Mouse (Mus musculus): ENCODE measurements around the gene Stxbp1. TPM values are rescaled to one million over a fixed set of nuclear protein-coding genes. Genes with fewer than 3 reads are reported as not detected.

The Stxbp1 gene
- polyA plus RNA-seq, 1 experiment = 3.2 TPM

GRCm38 (mm10) chr2:32816497-32816896 is 30.5 kb downstream of the Stxbp1 start:
- no peak overlapping the region for H3K27ac ChIP-seq (ENCODE audit: control insufficient read depth, insufficient read depth, low read depth, low read length, poor library complexity)
- 84% methylated on average over 2 of the region's 2 CpGs for WGBS
- no peak for TF ChIP-seq POLR2A (IDR thresholded peaks at IDR 0.05; ENCODE audit: borderline replicate concordance, control insufficient read depth, low read depth, low read length)
- H3K4me1 ChIP-seq (ENCODE audit: control insufficient read depth, insufficient read depth, low read length) = no peaks in the 10 kb centered on the region
- H3K4me3 ChIP-seq (replicated peaks; ENCODE audit: control insufficient read depth, low read depth, low read length) = no peak overlapping the region

DNA sequence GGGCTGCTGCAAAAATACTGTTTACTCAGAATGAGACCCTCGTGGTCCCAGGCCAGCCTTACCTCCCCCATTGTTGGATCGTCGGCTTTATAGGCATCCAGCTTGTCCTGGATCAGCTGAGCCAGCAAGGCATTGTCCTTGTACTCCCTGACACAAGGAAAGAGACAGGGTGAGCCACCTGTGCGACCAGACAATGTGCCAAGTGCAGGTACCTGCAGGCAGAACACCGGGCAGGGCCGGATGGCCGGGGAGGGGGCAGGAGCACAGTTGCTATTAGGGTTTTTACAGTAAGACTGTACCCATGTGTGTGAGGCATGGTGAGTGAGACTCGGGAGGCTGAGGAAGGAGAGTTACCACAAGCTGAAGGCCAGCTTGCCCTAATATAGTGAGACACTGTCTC is 35.1 kb downstream of the Stxbp1 start:
- Histone ChIP-seq H3K4me3 (replicated peaks; ENCODE audit: control insufficient read depth, low read depth, low read length) (no peak overlapping the region), H3K27ac (ENCODE audit: control insufficient read depth, insufficient read depth, low read depth, low read length, poor library complexity) (no peak overlapping the region), H3K4me1 (ENCODE audit: control insufficient read depth, insufficient read depth, low read length) (no peaks in the 10 kb centered on the region)
- WGBS = 80% methylated on average over 8 of the region's 8 CpGs
- TF ChIP-seq CTCF (IDR thresholded peaks at IDR 0.05; ENCODE audit: control insufficient read depth, insufficient read depth, low read length) (no peak), POLR2A (IDR thresholded peaks at IDR 0.05; ENCODE audit: borderline replicate concordance, control insufficient read depth, low read depth, low read length) (no peak)

- 89% methylated on average over 14 of the region's 14 CpGs for WGBS
- no peaks in the 10 kb centered on the region for H3K4me1 ChIP-seq (ENCODE audit: control insufficient read depth, insufficient read depth, low read length)
- no peak overlapping the region for H3K4me3 ChIP-seq (replicated peaks; ENCODE audit: control insufficient read depth, low read depth, low read length)
- TF ChIP-seq CTCF (IDR thresholded peaks at IDR 0.05; ENCODE audit: control insufficient read depth, insufficient read depth, low read length) (no peak), POLR2A (IDR thresholded peaks at IDR 0.05; ENCODE audit: borderline replicate concordance, control insufficient read depth, low read depth, low read length) (no peak)
- H3K27ac ChIP-seq (ENCODE audit: control insufficient read depth, insufficient read depth, low read depth, low read length, poor library complexity) = no peak overlapping the region
Measured at GRCm38 (mm10) chr2:32808816-32809566, 38.1 kb downstream of the Stxbp1 start.

DNA sequence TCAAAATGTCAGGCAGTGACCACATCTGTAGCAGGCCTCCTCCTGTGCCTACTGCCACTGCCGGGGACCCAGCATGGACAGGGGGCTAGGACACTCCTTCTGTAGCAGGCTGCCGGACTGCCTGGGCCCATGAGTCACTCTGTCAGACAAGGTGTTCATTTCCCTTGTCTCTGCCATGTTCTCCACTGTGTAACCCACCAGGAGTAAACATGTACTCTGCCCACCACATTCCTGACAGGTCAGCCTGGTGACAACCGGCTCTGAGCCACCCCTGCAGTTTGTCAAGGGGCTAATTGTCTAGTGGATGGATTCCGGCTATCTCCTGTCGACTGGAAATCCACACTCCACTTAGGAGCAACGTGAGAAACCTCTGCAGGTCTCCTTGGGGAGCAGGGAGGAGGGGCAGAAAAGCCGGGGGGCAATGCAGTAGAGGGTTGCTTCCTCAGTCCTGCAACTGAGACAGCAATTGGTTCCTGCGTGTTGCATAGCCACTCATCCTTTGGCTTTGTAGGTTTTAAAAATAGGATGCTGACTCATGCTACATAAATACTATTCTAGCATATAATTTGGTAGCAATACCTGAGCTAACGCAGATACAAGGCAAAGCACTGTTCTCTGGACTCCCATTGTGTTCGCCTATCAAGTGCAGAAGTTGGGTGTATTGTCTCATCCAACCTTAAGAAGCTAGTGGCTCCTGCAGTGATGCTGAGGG is 48.6 kb downstream of the Stxbp1 start:
- TF ChIP-seq POLR2A (IDR thresholded peaks at IDR 0.05; ENCODE audit: borderline replicate concordance, control insufficient read depth, low read depth, low read length) = no peak
- TF ChIP-seq CTCF (IDR thresholded peaks at IDR 0.05; ENCODE audit: control insufficient read depth, insufficient read depth, low read length) = no peak
- H3K27ac ChIP-seq (ENCODE audit: control insufficient read depth, insufficient read depth, low read depth, low read length, poor library complexity) = no peak overlapping the region
- WGBS = 65% methylated on average over 10 of the region's 10 CpGs
- H3K4me1 ChIP-seq (ENCODE audit: control insufficient read depth, insufficient read depth, low read length) = no peaks in the 10 kb centered on the region
- no peak overlapping the region for H3K4me3 ChIP-seq (replicated peaks; ENCODE audit: control insufficient read depth, low read depth, low read length)

- Histone ChIP-seq H3K4me1 (ENCODE audit: control insufficient read depth, insufficient read depth, low read length) (no peaks in the 10 kb centered on the region), H3K27ac (ENCODE audit: control insufficient read depth, insufficient read depth, low read depth, low read length, poor library complexity) (no peak overlapping the region), H3K4me3 (replicated peaks; ENCODE audit: control insufficient read depth, low read depth, low read length) (no peak overlapping the region)
- 89% methylated on average over 13 of the region's 13 CpGs for WGBS
- TF ChIP-seq CTCF (IDR thresholded peaks at IDR 0.05; ENCODE audit: control insufficient read depth, insufficient read depth, low read length) (no peak), POLR2A (IDR thresholded peaks at IDR 0.05; ENCODE audit: borderline replicate concordance, control insufficient read depth, low read depth, low read length) (no peak)
Measured at GRCm38 (mm10) chr2:32795748-32796418, 51.2 kb downstream of the Stxbp1 start.

GRCm38 (mm10) chr2:32791297-32791696 is 55.7 kb downstream of the Stxbp1 start:
- Histone ChIP-seq H3K27ac (ENCODE audit: control insufficient read depth, insufficient read depth, low read depth, low read length, poor library complexity) (no peak overlapping the region), H3K4me1 (ENCODE audit: control insufficient read depth, insufficient read depth, low read length) (no peaks in the 10 kb centered on the region), H3K4me3 (replicated peaks; ENCODE audit: control insufficient read depth, low read depth, low read length) (no peak overlapping the region)
- TF ChIP-seq POLR2A (IDR thresholded peaks at IDR 0.05; ENCODE audit: borderline replicate concordance, control insufficient read depth, low read depth, low read length) (no peak), CTCF (IDR thresholded peaks at IDR 0.05; ENCODE audit: control insufficient read depth, insufficient read depth, low read length) (no peak)
- 73% methylated on average over 6 of the region's 6 CpGs for WGBS

- 83% methylated on average over 2 of the region's 2 CpGs for WGBS
- Histone ChIP-seq H3K27ac (ENCODE audit: control insufficient read depth, insufficient read depth, low read depth, low read length, poor library complexity) (no peak overlapping the region), H3K4me1 (ENCODE audit: control insufficient read depth, insufficient read depth, low read length) (no peaks in the 10 kb centered on the region), H3K4me3 (replicated peaks; ENCODE audit: control insufficient read depth, low read depth, low read length) (no peak overlapping the region)
- TF ChIP-seq POLR2A (IDR thresholded peaks at IDR 0.05; ENCODE audit: borderline replicate concordance, control insufficient read depth, low read depth, low read length) (no peak), CTCF (IDR thresholded peaks at IDR 0.05; ENCODE audit: control insufficient read depth, insufficient read depth, low read length) (no peak)
Measured at GRCm38 (mm10) chr2:32788581-32788980, 58.5 kb downstream of the Stxbp1 start.

DNA sequence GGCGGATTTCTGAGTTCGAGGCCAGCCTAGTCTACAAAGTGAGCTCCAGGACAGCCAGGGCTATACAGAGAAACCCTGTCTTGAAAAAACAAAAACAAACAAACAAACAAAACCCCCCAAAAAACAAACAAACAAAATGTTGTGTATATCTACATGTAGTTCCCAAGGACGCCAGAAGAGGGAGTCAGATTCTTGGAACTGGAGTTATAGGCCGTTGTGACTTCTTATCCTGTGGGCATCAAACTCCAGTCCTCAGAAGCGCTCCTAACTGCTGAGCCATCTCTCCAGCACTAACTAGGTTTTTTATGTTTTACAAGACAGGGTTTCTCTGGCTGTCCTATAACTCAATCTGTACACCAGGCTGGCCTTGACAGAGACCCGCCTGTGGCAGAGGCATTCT is 59.9 kb downstream of the Stxbp1 start:
- no peak overlapping the region for H3K27ac ChIP-seq (ENCODE audit: control insufficient read depth, insufficient read depth, low read depth, low read length, poor library complexity)

More for the DNA sequence above, 59.9 kb downstream of the Stxbp1 start:
- TF ChIP-seq CTCF (IDR thresholded peaks at IDR 0.05; ENCODE audit: control insufficient read depth, insufficient read depth, low read length) = 0 out of 2 replicates have a peak, but pooled peaks have one; percentile 9
- no peak for TF ChIP-seq POLR2A (IDR thresholded peaks at IDR 0.05; ENCODE audit: borderline replicate concordance, control insufficient read depth, low read depth, low read length)
- no peak overlapping the region for H3K4me3 ChIP-seq (replicated peaks; ENCODE audit: control insufficient read depth, low read depth, low read length)
- H3K4me1 ChIP-seq (ENCODE audit: control insufficient read depth, insufficient read depth, low read length) = no peaks in the 10 kb centered on the region
- WGBS = 58% methylated on average over 6 of the region's 6 CpGs
